Mouse (Mus musculus) forebrain, embryonic 16.5 days (tissue): Measurements from ENCODE around the gene Hnrnpa2b1. TPM values are rescaled to one million over a fixed set of nuclear protein-coding genes. Genes with fewer than 3 reads are reported as not detected.
A peak's percentile ranks its signal among the peaks of the same experiment; 100 is the strongest.
"Not testable (repeated sequence)": the region's sequence is repeated elsewhere in the genome, so short reads cannot be mapped to it uniquely, and the experiment has no call there.

Experiments used
- ATAC-seq: fragments of 200-750 bp; cut with Nextera tagmentation; 2 replicates; pipeline ENCODE4 v1.8.0; 2017; ENCODE audit warnings: mild to moderate bottlenecking, moderate library complexity
- H3K27ac ChIP-seq: fragments of 300-500 bp; sonication (generic); 2 replicates; pipeline ENCODE4 v1.5.1; 2014; ENCODE audit warnings: low read length, control low read depth
- H3K27me3 ChIP-seq: fragments of 300-500 bp; sonication (generic); replicated peaks from 2 replicates; pipeline ENCODE4 v1.6.1; 2014; ENCODE audit warnings: low read length; ENCODE audit not compliant: control insufficient read depth, insufficient read depth
- H3K36me3 ChIP-seq: fragments of 300-500 bp; sonication (generic); 2 replicates; pipeline ENCODE4 v1.6.1; 2014; ENCODE audit not compliant: control insufficient read depth, insufficient read depth
- H3K4me1 ChIP-seq: fragments of 300-500 bp; sonication (generic); replicated peaks from 2 replicates; pipeline ENCODE4 v1.6.1; 2014; ENCODE audit warnings: low read length; ENCODE audit not compliant: control insufficient read depth, insufficient read depth
- H3K4me2 ChIP-seq: fragments of 300-500 bp; sonication (generic); 2 replicates; pipeline ENCODE4 v1.6.1; 2014; ENCODE audit warnings: mild to moderate bottlenecking, low read length, control low read depth
- H3K4me3 ChIP-seq: fragments of 300-500 bp; sonication (generic); replicated peaks from 2 replicates; pipeline ENCODE4 v1.5.1; 2014; ENCODE audit warnings: mild to moderate bottlenecking, low read length, control low read depth
- H3K9ac ChIP-seq: fragments of 300-500 bp; sonication (generic); replicated peaks from 2 replicates; pipeline ENCODE4 v1.6.1; 2014; ENCODE audit warnings: low read depth, low read length, control low read depth
- H3K9me3 ChIP-seq: fragments of 300-500 bp; sonication (generic); 2 replicates; pipeline ENCODE4 v1.6.1; 2016; ENCODE audit warnings: low read length; ENCODE audit not compliant: control insufficient read depth
- WGBS: fragments of 180-500 bp; shearing (Covaris S2); extraction: QIAGEN DNeasy Blood & Tissue Kit; methylation state at CpG from one replicate; pipeline ENCODE4 v1.1.7; 2014; 5-methylcytosine and 5-hydroxymethylcytosine counted together
- polyA plus RNA-seq: library from polyadenylated mRNA; unstranded; fragments of >200 nt; fragmentation: Nextera tagmentation; extraction: Ambion mirVana; gene quantifications from 2 replicates; pipeline ENCODE4 v1.2.1, GENCODE M21; 2015

Hnrnpa2b1 gene
- polyA plus RNA-seq, 1 experiment from 2014 or later, result 1,995 TPM

DNA sequence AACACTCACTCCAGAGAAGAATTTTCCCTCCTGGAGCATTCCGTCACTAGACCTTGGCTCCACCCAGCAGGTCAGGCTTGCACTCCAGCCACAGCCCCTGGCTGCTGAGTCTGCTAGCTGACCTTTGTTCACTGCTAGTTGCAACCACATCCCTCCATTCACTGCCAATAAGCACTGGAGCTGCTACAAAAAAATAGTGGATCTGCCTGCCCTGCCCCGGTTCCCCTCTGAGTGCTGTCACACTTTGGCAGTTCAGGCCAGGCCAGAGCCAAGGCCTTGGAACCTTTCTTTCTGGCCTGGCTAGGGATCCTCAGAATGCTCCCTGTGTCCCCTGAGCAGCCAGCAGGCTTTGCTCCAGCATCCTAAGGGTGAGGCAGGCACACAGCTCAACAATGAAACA lies 20.1 kb upstream of the Hnrnpa2b1 start:
- Histone ChIP-seq H3K27ac (no peak overlapping the region), H3K4me3 (no peak overlapping the region), H3K4me1 (no peaks in the 10 kb centered on the region), H3K4me2 (no peak overlapping the region), H3K36me3 (no peaks in the 10 kb centered on the region), H3K9me3 (no peaks in the 10 kb centered on the region), H3K27me3 (no peaks in the 10 kb centered on the region), H3K9ac (no peak overlapping the region)
- WGBS, result 61% methylated on average over 2 of the region's 2 CpGs
- ATAC-seq, result no peak

DNA sequence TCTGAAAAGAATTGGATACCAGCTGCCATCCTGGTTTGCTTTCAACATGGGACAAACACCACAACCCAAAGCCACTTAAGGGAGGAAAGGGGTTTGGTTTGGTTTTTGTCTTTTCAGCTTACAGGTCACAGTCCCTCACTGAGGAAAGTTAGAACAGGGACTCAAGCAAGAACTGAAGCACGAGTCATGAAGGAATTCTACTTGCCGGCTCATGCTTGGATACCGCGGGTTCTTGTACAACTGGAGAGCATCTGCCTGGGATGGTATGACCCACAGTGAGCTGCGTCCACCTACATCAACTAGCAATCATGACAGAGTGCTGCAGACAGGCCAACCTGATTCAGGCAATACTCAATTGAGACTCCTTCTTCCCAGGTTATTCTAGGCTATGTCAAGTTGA lies 17.0 kb upstream of the Hnrnpa2b1 start:
- Histone ChIP-seq H3K4me1 (no peaks in the 10 kb centered on the region), H3K36me3 (peaks cover 10% of the 10 kb centered on the region), H3K27ac (no peak overlapping the region), H3K9ac (no peak overlapping the region), H3K9me3 (no peaks in the 10 kb centered on the region), H3K4me2 (no peak overlapping the region), H3K4me3 (no peak overlapping the region), H3K27me3 (no peaks in the 10 kb centered on the region)
- WGBS, result 95% methylated on average over 5 of the region's 5 CpGs
- ATAC-seq, result no peak

DNA sequence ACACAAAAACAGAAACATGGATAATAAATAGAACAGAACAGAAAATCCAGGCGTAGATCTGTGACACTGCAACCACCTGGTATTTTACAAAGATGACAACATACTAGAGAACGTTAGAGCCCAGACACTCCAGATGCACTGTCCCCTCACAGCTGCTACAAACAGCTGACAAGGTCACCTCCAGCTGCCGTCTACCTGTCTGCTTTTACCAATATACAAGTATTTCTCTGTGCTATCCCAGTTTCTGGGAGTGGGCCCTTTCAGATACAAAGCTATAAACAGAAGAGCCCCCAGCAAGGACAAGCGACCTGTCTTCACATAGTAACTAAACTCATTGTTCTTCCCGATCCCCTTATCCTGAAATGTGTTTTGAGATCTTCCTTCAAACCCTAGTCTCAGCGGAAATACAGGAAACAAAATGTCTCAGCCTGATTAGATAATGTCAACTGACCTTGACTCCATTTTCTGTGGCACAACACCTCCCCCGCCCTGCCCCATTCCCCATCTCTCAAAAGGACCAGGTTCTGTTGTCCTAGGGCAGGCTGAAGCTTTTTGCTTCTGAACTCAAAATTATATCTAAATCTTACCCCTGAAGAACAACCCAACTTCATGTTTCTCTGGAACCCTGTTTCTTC lies 16.5 kb upstream of the Hnrnpa2b1 start:
- Histone ChIP-seq H3K4me1 (no peaks in the 10 kb centered on the region), H3K4me2 (no peak overlapping the region), H3K9me3 (no peaks in the 10 kb centered on the region), H3K36me3 (peaks cover 15% of the 10 kb centered on the region), H3K9ac (no peak overlapping the region), H3K27me3 (no peaks in the 10 kb centered on the region), H3K4me3 (no peak overlapping the region), H3K27ac (no peak overlapping the region)
- ATAC-seq, result no peak
- WGBS, result 74% methylated on average over 7 of the region's 7 CpGs

DNA sequence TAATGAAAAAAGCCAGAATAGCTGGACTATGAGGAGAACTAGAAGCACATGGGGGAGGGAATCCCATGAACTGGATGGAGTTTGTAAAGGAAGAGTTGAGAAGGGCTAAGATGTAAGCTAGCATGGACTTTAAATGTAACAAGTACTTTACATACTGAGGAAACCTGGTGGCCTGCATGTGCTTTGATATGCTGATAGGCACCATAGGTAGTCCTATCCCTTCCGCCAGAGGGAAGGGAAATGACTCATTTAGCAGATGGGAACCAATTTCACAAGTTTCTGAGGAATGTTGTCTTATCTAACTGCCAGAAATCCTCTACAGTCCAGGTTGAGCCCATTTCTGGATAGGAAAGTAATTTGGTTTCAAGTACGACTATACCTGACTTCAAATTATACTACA lies 16.0 kb upstream of the Hnrnpa2b1 start:
- WGBS, result 68% methylated on average over 2 of the region's 2 CpGs
- Histone ChIP-seq H3K9ac (no peak overlapping the region), H3K4me1 (0 out of 2 replicates have a peak, but pooled peaks cover 2% of the 10 kb centered on the region), H3K27ac (no peak overlapping the region), H3K9me3 (no peaks in the 10 kb centered on the region), H3K27me3 (no peaks in the 10 kb centered on the region), H3K4me2 (no peak overlapping the region), H3K36me3 (peaks cover 19% of the 10 kb centered on the region), H3K4me3 (no peak overlapping the region)
- ATAC-seq, result no peak

DNA sequence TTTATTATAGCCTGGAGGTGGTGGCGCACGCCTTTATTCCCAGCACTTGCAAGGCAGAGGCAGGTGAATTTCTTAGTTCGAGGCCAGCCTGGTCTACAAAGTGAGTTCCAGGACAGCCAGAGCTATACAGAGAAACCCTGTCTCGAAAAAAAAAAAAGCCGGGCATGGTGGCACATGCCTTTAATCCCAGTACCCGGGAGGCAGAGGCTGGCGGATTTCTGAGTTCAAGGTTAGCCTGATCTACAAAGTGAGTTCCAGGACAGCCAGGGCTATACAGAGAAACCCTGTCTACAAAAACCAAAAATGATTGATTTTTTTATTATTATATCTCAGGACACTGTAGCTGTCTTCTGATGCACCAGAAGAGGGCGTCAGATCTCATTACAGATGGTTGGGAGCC lies 14.9 kb upstream of the Hnrnpa2b1 start:
- not testable (repeated sequence) for H3K9me3 ChIP-seq, H3K4me3 ChIP-seq, H3K9ac ChIP-seq, ATAC-seq, H3K27me3 ChIP-seq, H3K4me1 ChIP-seq, H3K4me2 ChIP-seq, H3K27ac ChIP-seq
- 89% methylated on average over 8 of the region's 8 CpGs for WGBS
- H3K36me3 ChIP-seq, result peaks cover 29% of the 10 kb centered on the region

DNA sequence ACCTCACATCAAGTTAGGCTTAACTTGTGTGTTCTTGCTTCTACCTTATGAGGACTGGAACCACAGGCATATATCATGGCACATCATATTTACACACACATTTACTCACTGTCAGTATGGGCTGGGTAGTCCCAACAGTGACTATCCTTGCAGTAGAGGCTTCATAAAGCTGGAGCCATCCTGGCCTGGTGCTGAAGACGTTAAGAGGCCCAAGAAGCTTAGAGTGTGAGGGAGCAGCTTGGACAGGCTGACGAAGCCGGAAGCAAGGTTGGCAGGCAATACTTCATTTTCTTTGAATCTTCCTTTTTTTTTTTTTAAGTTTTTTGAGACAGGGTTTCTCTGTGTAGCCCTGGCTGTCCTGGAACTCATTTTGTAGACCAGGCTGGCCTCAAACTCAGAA lies 14.2 kb upstream of the Hnrnpa2b1 start:
- H3K4me2 ChIP-seq, result no peak overlapping the region
- H3K27ac ChIP-seq, result no peak overlapping the region
- H3K4me1 ChIP-seq, result 0 out of 2 replicates have a peak, but pooled peaks cover 2% of the 10 kb centered on the region
- no peak overlapping the region for H3K9ac ChIP-seq
- H3K36me3 ChIP-seq, result peaks cover 36% of the 10 kb centered on the region
- H3K27me3 ChIP-seq, result no peaks in the 10 kb centered on the region
- no peak overlapping the region for H3K4me3 ChIP-seq
- no peak for ATAC-seq
- WGBS, result 100% methylated on average over 3 of the region's 3 CpGs
- no peaks in the 10 kb centered on the region for H3K9me3 ChIP-seq

DNA sequence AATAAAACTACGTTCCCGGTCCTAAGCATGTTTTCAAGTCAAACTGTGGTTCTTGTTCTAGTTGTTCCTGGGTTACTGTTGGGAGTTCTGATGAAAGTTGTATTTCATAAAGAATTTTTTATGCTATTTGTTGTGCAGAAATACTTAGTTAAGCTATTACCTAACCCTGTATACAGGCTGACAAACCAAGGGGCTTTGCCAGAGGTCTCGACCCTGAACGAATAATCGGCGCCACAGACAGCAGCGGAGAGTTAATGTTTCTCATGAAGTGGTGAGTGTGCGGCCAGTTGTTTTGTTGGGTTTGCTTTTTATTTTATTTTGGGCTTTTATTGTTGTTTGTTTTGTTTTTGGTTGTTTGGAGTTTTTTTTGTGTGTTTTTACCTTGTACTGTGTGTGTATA lies 11.9 kb upstream of the Hnrnpa2b1 start:
- H3K4me2 ChIP-seq, result no peak overlapping the region
- H3K36me3 ChIP-seq, result peaks cover 46% of the 10 kb centered on the region
- H3K4me1 ChIP-seq, result 0 out of 2 replicates have a peak, but pooled peaks cover 2% of the 10 kb centered on the region
- no peak for ATAC-seq
- no peak overlapping the region for H3K4me3 ChIP-seq
- 91% methylated on average over 8 of the region's 8 CpGs for WGBS
- H3K27ac ChIP-seq, result no peak overlapping the region
- no peak overlapping the region for H3K9ac ChIP-seq
- no peaks in the 10 kb centered on the region for H3K27me3 ChIP-seq
- H3K9me3 ChIP-seq, result no peaks in the 10 kb centered on the region

DNA sequence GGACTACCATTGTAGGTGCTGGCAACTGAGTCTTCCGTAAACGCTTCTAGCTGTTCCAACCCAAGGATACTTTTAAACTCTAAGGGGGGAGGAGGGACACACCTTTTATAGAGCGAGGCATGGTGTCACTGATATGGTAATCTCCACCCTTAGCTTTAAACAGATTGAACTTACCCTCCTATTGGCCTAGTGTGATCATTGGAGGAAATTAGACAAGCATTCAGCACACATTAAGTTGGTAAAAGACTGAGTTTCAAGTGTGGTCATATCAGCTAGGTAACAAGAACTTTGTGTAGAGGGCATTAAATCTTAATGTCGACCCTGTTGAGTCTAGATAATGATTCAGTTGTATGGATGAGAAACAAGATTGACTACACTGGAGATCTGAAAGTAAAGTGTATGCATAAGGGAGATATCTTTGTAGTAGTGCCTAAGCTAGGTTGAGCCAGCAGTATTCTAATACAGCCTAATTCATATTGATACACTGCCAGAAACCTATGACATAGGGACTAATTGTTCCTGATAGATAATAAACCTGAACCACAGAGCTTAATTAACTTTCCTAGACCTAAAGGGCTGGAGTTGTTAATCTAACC lies 9.5 kb upstream of the Hnrnpa2b1 start:
- H3K9me3 ChIP-seq, result no peaks in the 10 kb centered on the region
- no peak overlapping the region for H3K4me2 ChIP-seq
- H3K36me3 ChIP-seq, result peaks cover 52% of the 10 kb centered on the region

DNA sequence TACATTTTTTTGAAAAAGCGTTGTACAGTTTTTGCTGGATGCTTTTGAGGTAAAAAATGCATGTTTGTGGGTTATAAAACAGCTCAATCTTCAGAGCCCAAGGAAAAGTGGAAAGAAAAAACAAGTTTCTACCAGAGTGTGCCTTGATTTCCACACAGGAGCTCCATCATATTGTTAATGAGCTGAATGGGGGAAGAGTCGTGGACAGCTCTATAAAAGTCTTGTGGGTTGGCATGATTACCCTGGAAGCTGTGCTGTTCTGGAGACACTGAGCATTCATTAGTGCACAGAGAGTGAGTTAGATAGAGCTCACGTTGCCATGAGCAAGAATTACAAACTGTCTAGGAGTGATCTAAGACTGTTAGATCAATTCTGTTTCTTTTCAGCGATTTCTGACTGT lies 2.5 kb upstream of the Hnrnpa2b1 start:
- Histone ChIP-seq H3K4me2 (peak overlapping the region; percentile 86), H3K27me3 (no peaks in the 10 kb centered on the region), H3K27ac (no peak overlapping the region), H3K36me3 (peaks cover 13% of the 10 kb centered on the region), H3K4me3 (peak overlapping the region; percentile 47), H3K9me3 (no peaks in the 10 kb centered on the region), H3K9ac (peak overlapping the region; percentile 58), H3K4me1 (peaks cover 25% of the 10 kb centered on the region)
- WGBS, result 29% methylated on average over 4 of the region's 4 CpGs
- ATAC-seq, result no peak

More for the DNA sequence above, 9.5 kb upstream of the Hnrnpa2b1 start:
- no peak overlapping the region for H3K4me3 ChIP-seq
- ATAC-seq, result no peak
- no peak overlapping the region for H3K27ac ChIP-seq
- no peak overlapping the region for H3K9ac ChIP-seq
- no peaks in the 10 kb centered on the region for H3K27me3 ChIP-seq
- WGBS, result 96% methylated on average over 4 of the region's 4 CpGs
- H3K4me1 ChIP-seq, result peaks cover 6% of the 10 kb centered on the region
